Mouse (Mus musculus) neural tube, embryonic 15.5 days (tissue): ENCODE results near the gene Phf3. TPM values are rescaled to one million over a fixed set of nuclear protein-coding genes. Genes with fewer than 3 reads are reported as not detected.
A peak's percentile ranks its signal among the peaks of the same experiment; 100 is the strongest.

Experiments
- ATAC-seq: fragments of 200-750 bp; cut with Nextera tagmentation; 2 replicates; pipeline ENCODE4 v1.8.0; 2017; ENCODE audit warnings: mild to moderate bottlenecking, moderate TSS enrichment, moderate library complexity; ENCODE audit not compliant: low FRiP score
- H3K27ac ChIP-seq: fragments of 300-500 bp; sonication (generic); replicated peaks from 2 replicates; pipeline ENCODE4 v1.5.1; 2015; ENCODE audit warnings: mild to moderate bottlenecking, inconsistent platforms
- H3K27me3 ChIP-seq: fragments of 300-500 bp; sonication (generic); replicated peaks from 2 replicates; pipeline ENCODE4 v1.6.1; 2015; ENCODE audit warnings: inconsistent platforms
- H3K36me3 ChIP-seq: fragments of 300-500 bp; sonication (generic); 2 replicates; pipeline ENCODE4 v1.6.1; 2015; ENCODE audit warnings: inconsistent platforms
- H3K4me1 ChIP-seq: fragments of 300-500 bp; sonication (generic); 2 replicates; pipeline ENCODE4 v1.6.1; 2015; ENCODE audit warnings: inconsistent platforms
- H3K4me2 ChIP-seq: fragments of 300-500 bp; sonication (generic); 2 replicates; pipeline ENCODE4 v1.6.1; 2015; ENCODE audit warnings: inconsistent platforms, mild to moderate bottlenecking, moderate library complexity
- H3K4me3 ChIP-seq: fragments of 300-500 bp; sonication (generic); replicated peaks from 2 replicates; pipeline ENCODE4 v1.5.1; 2015; ENCODE audit warnings: mild to moderate bottlenecking, inconsistent platforms
- H3K9ac ChIP-seq: fragments of 300-500 bp; sonication (generic); replicated peaks from 2 replicates; pipeline ENCODE4 v1.6.1; 2015; ENCODE audit warnings: mild to moderate bottlenecking, inconsistent platforms
- H3K9me3 ChIP-seq: fragments of 300-500 bp; sonication (generic); replicated peaks from 2 replicates; pipeline ENCODE4 v1.6.1; 2016; ENCODE audit warnings: inconsistent platforms
- WGBS: fragments of 180-500 bp; shearing (Covaris S2); methylation state at CpG from one replicate; pipeline ENCODE4 v1.1.7; 2015; ENCODE audit warnings: mixed read lengths; 5-methylcytosine and 5-hydroxymethylcytosine counted together
- polyA plus RNA-seq: library from polyadenylated mRNA; unstranded; fragments of >200 nt; fragmentation: Nextera tagmentation; extraction: Ambion mirVana; gene quantifications from 2 replicates; pipeline ENCODE4 v1.2.1, GENCODE M21; 2015

Gene Phf3
- polyA plus RNA-seq, 1 experiment from 2014 or later = 37.1 TPM

- no peak for ATAC-seq
- peak overlapping the region; percentile 93 for H3K9ac ChIP-seq
- WGBS = 48% methylated on average over 15 of the region's 15 CpGs
Observed at GRCm38 (mm10) chr1:30874261-30875131, 775 bp upstream of the Phf3 start.

GRCm38 (mm10) chr1:30872836-30873540 lies 733 bp downstream of the Phf3 start:
- no peaks in the 10 kb centered on the region for H3K36me3 ChIP-seq
- peak overlapping the region; percentile 82 for H3K4me3 ChIP-seq
- peak overlapping the region; percentile 98 for H3K27ac ChIP-seq
- peaks cover 28% of the 10 kb centered on the region for H3K4me1 ChIP-seq
- peak; percentile 78 for ATAC-seq
- H3K27me3 ChIP-seq = no peaks in the 10 kb centered on the region
- no peaks in the 10 kb centered on the region for H3K9me3 ChIP-seq
- under 1% methylated on average over 67 of the region's 79 CpGs for WGBS
- H3K9ac ChIP-seq = peak overlapping the region; percentile 93
- H3K4me2 ChIP-seq = peak overlapping the region; percentile 59

More at GRCm38 (mm10) chr1:30874261-30875131, 775 bp upstream of the Phf3 start:
- Histone ChIP-seq H3K4me2 (peak overlapping the region; percentile 61), H3K4me3 (peak overlapping the region; percentile 82), H3K27me3 (no peaks in the 10 kb centered on the region), H3K9me3 (no peaks in the 10 kb centered on the region), H3K4me1 (peaks cover 23% of the 10 kb centered on the region), H3K36me3 (no peaks in the 10 kb centered on the region), H3K27ac (peak overlapping the region; percentile 98)

- Histone ChIP-seq H3K4me1 (peaks cover 24% of the 10 kb centered on the region), H3K27ac (no peak overlapping the region), H3K4me2 (no peak overlapping the region), H3K36me3 (no peaks in the 10 kb centered on the region), H3K27me3 (no peaks in the 10 kb centered on the region), H3K9me3 (no peaks in the 10 kb centered on the region), H3K4me3 (no peak overlapping the region), H3K9ac (no peak overlapping the region)
- no peak for ATAC-seq
- WGBS = 90% methylated on average over 4 of the region's 4 CpGs
Observed at GRCm38 (mm10) chr1:30867786-30868185, 5.9 kb downstream of the Phf3 start.

- Histone ChIP-seq H3K4me2 (no peak overlapping the region), H3K4me3 (no peak overlapping the region)
- 66% methylated on average over 3 of the region's 3 CpGs for WGBS
Observed at GRCm38 (mm10) chr1:30852518-30852917, 21.2 kb downstream of the Phf3 start.

GRCm38 (mm10) chr1:30851920-30852319 lies 21.8 kb downstream of the Phf3 start:
- H3K4me3 ChIP-seq = no peak overlapping the region

More at GRCm38 (mm10) chr1:30852518-30852917, 21.2 kb downstream of the Phf3 start:
- ATAC-seq = no peak
- Histone ChIP-seq H3K36me3 (peaks cover 3% of the 10 kb centered on the region; the same call in 1 of the 2 replicates), H3K4me1 (no peaks in the 10 kb centered on the region), H3K27ac (no peak overlapping the region), H3K9me3 (no peaks in the 10 kb centered on the region), H3K9ac (no peak overlapping the region), H3K27me3 (no peaks in the 10 kb centered on the region)

GRCm38 (mm10) chr1:30850906-30851305 lies 22.8 kb downstream of the Phf3 start:
- Histone ChIP-seq H3K4me1 (no peaks in the 10 kb centered on the region), H3K9ac (no peak overlapping the region), H3K27ac (no peak overlapping the region), H3K4me3 (no peak overlapping the region), H3K36me3 (peaks cover 3% of the 10 kb centered on the region; the same call in 1 of the 2 replicates), H3K9me3 (no peaks in the 10 kb centered on the region), H3K4me2 (no peak overlapping the region), H3K27me3 (no peaks in the 10 kb centered on the region)
- WGBS = 90% methylated on average over 2 of the region's 2 CpGs
- ATAC-seq = no peak

More at GRCm38 (mm10) chr1:30851920-30852319, 21.8 kb downstream of the Phf3 start:
- Histone ChIP-seq H3K4me2 (no peak overlapping the region), H3K4me1 (no peaks in the 10 kb centered on the region), H3K9me3 (no peaks in the 10 kb centered on the region), H3K9ac (no peak overlapping the region), H3K27ac (no peak overlapping the region), H3K27me3 (no peaks in the 10 kb centered on the region), H3K36me3 (peaks cover 3% of the 10 kb centered on the region; the same call in 1 of the 2 replicates)
- no peak for ATAC-seq
- 90% methylated on average over 3 of the region's 3 CpGs for WGBS

GRCm38 (mm10) chr1:30849955-30850354 lies 23.8 kb downstream of the Phf3 start:
- H3K27me3 ChIP-seq = no peaks in the 10 kb centered on the region
- no peak overlapping the region for H3K4me2 ChIP-seq
- ATAC-seq = no peak
- H3K4me3 ChIP-seq = no peak overlapping the region
- no peak overlapping the region for H3K27ac ChIP-seq
- H3K4me1 ChIP-seq = no peaks in the 10 kb centered on the region
- H3K36me3 ChIP-seq = peaks cover 3% of the 10 kb centered on the region; the same call in 1 of the 2 replicates
- H3K9ac ChIP-seq = no peak overlapping the region
- WGBS = 91% methylated on average over 3 of the region's 3 CpGs
- no peaks in the 10 kb centered on the region for H3K9me3 ChIP-seq

GRCm38 (mm10) chr1:30847706-30848105 lies 26.0 kb downstream of the Phf3 start:
- H3K9ac ChIP-seq = no peak overlapping the region
- no peak overlapping the region for H3K4me2 ChIP-seq
- H3K36me3 ChIP-seq = no peaks in the 10 kb centered on the region
- 74% methylated on average over 1 of the region's 1 CpGs for WGBS
- no peak for ATAC-seq
- no peaks in the 10 kb centered on the region for H3K4me1 ChIP-seq
- no peak overlapping the region for H3K27ac ChIP-seq
- no peaks in the 10 kb centered on the region for H3K9me3 ChIP-seq
- no peaks in the 10 kb centered on the region for H3K27me3 ChIP-seq
- no peak overlapping the region for H3K4me3 ChIP-seq

GRCm38 (mm10) chr1:30839662-30840061 lies 34.1 kb downstream of the Phf3 start:
- Histone ChIP-seq H3K27me3 (no peaks in the 10 kb centered on the region), H3K27ac (no peak overlapping the region), H3K4me3 (no peak overlapping the region), H3K9ac (no peak overlapping the region), H3K4me1 (peaks cover 4% of the 10 kb centered on the region; the same call in 1 of the 2 replicates), H3K36me3 (peaks cover 3% of the 10 kb centered on the region), H3K4me2 (no peak overlapping the region), H3K9me3 (no peaks in the 10 kb centered on the region)
- 79% methylated on average over 3 of the region's 3 CpGs for WGBS
- ATAC-seq = no peak

GRCm38 (mm10) chr1:30835512-30835911 lies 38.2 kb downstream of the Phf3 start:
- Histone ChIP-seq H3K27me3 (no peaks in the 10 kb centered on the region), H3K36me3 (peaks cover 11% of the 10 kb centered on the region), H3K4me3 (no peak overlapping the region), H3K9ac (no peak overlapping the region), H3K4me2 (no peak overlapping the region), H3K27ac (no peak overlapping the region), H3K9me3 (no peaks in the 10 kb centered on the region), H3K4me1 (peaks cover 2% of the 10 kb centered on the region; the same call in 1 of the 2 replicates)
- WGBS = 95% methylated on average over 6 of the region's 6 CpGs
- ATAC-seq = no peak

GRCm38 (mm10) chr1:30832778-30833177 lies 40.9 kb downstream of the Phf3 start:
- Histone ChIP-seq H3K27me3 (no peaks in the 10 kb centered on the region), H3K36me3 (peaks cover 19% of the 10 kb centered on the region), H3K4me3 (no peak overlapping the region), H3K4me1 (no peaks in the 10 kb centered on the region), H3K9ac (no peak overlapping the region), H3K27ac (no peak overlapping the region), H3K9me3 (no peaks in the 10 kb centered on the region), H3K4me2 (no peak overlapping the region)
- 86% methylated on average over 4 of the region's 4 CpGs for WGBS
- ATAC-seq = no peak
